Mouse (Mus musculus) heart, postnatal 25 days (tissue): ENCODE data around the gene Ppih. TPM values are rescaled to one million over a fixed set of nuclear protein-coding genes. Genes with fewer than 3 reads are reported as not detected.

Experiments
- DNase-seq: peaks from one replicate; pipeline ENCODE4 v3.0.0; 2022; ENCODE audit warnings: low spot score
- intact Hi-C: fragments of 180-260 bp; cut with DNase I; formaldehyde crosslinking; loops from one replicate; pipeline ENCODE4 v1.15.1; 2025
- total RNA-seq, 2 experiments: library from RNA; stranded (reverse); gene quantifications; 2 replicates each; pipeline ENCODE4 v1.2.3; 2021

Gene Ppih
- 10 to 100 TPM; 10.3 to 11.1 TPM for total RNA-seq

DNA sequence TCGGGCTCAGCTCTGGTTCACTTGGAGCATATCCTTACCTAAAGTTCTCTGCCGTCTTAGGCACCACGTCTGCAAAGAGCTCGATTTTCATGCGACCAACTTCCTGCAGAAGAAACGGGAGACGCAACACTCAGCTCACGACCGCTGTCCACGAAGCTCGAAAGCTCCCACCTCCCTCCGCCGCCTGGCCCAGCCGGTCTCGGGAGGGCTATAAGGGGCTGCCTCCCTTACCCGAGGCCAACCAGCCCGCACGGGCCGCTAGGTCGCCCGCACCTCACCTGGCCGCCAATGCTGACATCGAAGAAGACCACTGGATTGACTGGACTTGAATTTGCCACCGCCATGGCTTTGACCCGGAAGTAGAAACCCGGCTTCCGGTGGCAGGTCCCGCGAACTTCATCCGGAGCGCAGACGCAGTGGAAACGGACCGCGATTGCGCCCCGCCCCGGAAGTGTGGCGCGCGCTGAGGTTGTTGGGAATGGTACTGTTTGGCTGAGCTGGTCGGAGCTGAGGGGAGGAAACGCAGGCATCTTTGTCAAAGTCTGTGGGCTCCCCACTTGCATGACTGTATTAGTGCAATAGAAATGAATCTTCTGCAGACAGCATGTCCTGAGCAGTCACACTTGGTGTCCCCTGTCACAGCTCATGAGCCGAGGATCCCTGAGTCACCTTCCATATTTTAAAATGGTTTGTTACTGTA lies at the start of gene Ppih:
TSS of gene Ppih (minus strand) at position 416 of the 700 bp plus-strand sequence.
- DNase-seq, result peak; percentile 91
- intact Hi-C loops, result loop anchor here (1.0 to 10.0 kb wide), 4 partner anchors 26 to 215 kb away; partner anchors contain the start of genes Foxj3, Frg2f1, Ppcs and Ybx1

DNA sequence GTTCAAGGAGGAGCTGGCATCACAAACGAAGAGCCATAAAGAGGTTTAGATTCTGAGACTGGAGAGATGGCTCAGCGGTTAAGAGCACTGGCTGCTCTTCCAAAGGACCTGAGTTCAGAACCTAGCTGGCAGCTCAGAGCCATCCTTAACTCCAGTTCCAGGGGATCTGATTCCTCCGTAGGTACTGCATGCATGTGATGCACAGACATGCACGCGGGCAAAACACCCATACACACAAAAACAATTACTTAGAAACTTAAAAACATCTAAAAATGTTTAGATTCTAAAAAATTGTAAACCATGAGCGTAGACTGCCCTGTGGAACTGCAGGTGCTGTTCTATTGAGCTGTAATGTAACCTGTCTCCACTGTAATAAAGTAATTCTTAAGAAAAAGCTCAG lies 49.1 kb upstream of the Ppih start:
- DNase-seq, result no peak
- intact Hi-C loops, result no loop called here

DNA sequence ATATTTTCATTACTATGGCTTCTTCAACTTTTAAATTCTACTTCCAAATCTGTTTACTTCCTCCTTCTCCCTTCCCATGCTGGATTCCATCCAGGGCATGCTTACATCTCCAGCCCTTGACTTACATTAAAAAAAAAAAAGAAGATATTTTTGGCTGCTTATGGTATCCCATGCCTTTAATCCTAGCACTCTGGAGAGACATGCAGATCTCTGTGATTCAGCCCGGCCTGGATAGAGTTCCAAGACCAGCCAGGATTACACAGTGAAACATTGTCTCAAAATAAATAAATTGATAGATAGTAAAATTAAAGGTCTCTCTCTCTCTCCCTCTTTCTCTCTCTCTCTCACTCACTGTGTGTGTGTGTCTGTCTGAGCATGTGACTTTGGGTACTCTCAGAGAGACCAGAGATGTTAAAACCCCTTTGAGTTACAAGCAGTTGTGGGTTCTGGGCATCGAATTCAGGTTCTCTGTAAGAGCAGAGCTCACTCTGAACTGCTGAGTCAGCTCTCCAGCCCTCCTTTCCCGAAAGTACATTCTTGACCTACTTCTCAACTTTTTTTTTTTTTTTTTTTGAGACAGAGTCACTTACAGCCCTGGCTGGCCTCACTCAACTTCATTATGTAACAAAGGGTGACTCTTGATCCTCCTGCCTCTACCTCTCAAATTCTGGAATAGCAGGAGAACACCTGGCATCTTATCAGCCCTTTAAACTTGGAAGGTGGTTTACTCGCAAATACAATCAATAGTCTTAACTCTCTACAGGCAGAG lies 46.6 kb upstream of the Ppih start:
- no peak for DNase-seq
- intact Hi-C loops, result no loop called here

DNA sequence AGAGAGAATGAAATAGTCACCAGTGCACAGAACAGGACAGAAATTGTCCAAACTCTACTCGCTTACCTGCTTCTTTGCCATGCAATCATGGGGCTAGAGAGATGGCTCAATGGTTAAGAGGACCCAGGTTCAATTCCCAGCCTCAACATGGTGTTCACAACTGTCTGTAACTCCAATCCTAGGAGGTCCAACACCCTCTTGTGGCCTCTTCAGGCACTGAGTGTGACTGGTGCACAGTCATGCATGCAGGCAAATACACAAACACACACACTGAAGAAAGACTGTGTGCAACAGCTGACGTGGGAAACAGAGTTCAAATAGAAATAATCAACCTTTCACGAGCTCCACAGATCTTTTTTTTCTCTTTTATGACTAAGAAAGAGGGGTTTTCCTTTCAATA lies 41.9 kb upstream of the Ppih start:
- intact Hi-C loops, result no loop called here
- DNase-seq, result no peak

DNA sequence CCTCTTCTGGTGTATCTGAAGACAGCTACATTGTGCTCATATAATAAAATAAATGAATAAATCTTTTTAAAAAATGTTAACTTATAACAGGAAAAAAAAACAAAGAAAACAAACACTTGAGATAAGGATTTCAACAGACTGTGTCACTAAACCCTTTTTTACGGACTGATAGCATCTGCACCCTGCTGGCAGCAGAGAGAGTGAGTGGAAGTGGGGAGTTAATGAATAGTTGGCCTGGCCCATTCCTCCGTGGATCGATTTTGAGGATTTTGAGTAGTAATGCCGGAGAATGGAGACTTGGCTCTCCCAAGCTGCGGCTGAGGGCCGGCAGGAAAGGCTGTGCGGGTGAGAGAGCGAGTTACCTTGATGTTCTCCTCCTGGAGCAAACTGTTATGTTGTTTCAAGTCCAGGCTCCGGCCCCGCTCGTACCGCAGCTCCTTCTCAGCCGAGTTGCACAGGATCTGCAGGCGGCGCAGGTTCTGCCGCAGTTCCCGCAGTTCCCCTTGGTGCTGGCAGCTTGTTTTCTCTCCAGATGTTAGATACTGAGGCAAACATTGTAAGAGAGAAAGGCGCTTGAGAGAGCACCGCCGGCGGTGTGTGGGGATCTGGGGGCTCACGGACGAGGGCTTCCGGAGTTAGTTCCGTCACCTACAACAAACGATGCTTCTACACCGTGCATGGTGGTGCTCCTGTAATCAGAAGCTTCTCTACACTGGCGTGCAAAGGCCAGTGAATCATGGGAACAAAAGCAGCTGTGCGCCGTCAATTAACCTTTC lies 39.0 kb upstream of the Ppih start:
- intact Hi-C loops, result no loop called here

DNA sequence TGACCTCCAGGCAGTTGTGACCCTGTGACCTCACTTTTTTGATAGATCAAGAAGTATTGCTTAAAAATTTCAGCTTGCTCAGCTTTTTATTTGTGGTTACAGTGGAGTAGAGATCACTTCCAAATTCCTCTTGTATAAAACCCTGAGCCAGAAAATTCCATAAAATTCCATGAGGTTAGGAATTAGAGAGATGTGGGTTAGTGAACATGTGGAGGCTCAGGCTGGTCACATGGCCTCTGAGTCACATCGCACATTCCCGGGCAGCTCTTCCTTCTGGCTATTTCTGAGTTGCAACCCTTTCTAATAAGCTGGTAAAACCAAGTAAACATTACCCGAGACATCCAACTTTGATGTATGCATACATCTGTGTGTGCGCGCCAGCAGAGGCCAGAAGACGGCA lies 25.2 kb upstream of the Ppih start:
- DNase-seq, result no peak
- intact Hi-C loops, result no loop called here

More for the DNA sequence above, 39.0 kb upstream of the Ppih start:
- no peak for DNase-seq

DNA sequence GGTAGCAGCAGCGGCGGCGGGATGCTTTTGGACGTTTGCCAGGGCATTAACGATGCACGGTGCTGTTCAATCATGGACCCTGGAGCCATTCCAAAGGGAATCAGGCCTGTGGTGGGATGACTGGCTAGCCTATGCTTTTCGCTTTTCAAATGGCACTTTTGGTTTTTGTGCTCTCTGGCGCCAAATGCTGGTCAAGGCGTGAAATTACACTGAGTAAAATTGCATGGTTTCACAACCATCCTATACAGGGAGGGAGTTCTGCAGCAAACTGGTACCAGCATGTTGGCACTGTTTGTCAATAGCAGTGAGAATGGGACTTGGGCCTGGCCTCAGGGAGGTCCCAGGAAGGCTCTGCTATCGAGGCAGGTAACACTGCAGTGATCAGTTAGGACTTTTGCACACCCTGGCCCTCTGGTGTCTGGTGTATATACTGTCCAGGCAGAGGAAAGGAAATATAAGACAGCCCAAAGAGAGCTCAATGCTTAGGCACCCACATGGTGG lies 18.6 kb upstream of the Ppih start:
- intact Hi-C loops, result loop anchor here (2.0 kb wide), 1 partner anchor 92 kb away; no protein-coding TSS in a partner anchor
- no peak for DNase-seq

DNA sequence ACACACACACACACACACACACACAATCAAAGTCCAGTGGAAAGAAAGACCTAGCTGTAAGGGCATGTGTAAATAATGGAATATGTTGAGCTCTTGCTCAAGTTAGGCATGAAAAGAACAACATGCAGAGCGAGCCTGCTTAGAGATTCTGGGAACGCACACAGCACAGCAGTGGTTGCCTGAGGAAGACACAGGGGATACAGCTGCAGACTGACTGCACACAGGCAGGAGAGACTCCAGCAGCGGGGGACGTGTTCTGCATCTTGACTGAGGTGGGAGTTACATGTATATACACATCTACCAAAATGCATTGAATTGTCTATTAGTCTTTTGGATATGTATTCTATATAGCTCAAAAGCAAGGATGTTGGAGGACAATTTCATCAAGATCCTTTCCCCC lies 18.1 kb upstream of the Ppih start:
- intact Hi-C loops, result loop anchor here (2.0 kb wide), 1 partner anchor 92 kb away; no protein-coding TSS in a partner anchor
- DNase-seq, result no peak

DNA sequence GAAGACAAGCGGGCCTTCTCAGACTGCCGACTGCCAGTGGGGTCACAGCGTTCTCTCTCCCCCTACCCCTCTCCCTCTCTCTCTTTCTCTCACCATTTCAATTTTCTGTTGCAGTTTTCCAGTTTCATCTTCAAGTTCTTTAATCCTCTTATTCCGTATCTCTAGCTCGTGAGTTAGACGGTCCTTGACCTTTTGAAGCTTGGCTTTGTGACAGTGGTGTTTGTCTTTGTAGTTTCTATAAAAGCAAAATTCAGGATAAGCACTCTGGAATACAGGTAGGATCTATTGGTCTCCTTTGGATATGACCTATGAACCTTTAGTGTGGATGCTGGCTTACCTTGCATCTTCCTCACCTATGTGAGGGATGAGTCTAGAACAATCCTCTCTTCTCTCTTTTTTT lies 13.1 kb upstream of the Ppih start:
- no peak for DNase-seq
- intact Hi-C loops, result no loop called here

DNA sequence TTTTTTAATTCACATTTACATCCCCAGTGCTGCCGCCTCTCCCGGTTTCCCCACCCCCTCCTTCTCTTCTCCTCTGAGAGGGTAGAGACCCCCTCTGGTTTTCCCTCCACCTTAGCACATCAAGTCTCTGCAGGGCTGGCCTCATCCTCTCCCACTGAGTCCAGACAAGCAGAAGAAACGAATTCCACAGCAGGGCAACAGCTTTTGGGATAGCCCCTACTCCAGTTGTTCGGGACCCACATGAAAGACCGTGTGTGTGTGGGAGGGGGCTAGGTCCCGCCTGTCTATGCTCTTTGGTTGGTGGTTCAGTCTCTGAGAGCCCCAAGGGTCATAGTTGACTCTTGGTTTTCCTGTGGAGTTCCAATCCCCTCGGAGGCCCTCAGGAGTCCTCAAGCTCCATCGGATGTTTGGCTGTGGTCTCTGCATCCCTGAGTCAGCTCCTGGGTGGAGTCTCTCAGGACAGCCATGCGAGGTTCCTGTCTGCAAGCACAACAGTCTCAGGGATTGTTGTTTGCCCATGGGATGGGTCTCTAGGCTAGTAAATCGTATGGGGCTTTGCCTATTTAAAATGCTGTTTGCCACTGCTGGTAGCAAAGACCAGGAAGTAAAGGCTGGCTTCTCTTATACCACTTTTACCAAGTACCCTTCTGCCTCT lies 677 bp upstream of the Ppih start:
- intact Hi-C loops, result loop anchor here (1.0 to 10.0 kb wide), 4 partner anchors 27 to 214 kb away; partner anchors contain the start of genes Foxj3, Frg2f1, Ppcs and Ybx1
- DNase-seq, result no peak

DNA sequence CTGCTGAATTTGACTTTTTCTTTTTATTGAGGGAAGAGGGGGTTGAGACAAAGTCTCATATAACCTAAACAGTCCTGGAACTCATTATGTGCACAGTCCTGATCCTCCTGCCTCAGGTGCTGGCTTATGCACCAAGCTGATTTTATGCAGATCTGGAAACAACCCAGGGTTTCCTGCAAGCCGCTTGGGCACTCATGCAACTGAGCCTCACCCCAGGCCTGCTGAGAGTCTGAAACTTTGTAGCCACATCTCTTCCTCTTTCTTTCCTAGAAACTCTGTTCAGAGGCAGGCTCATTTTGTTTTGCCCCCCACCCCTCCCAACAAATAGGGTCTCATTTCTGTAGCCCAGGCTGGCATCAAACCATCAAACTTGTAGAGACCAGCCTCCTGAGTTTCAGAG lies 6.6 kb downstream of the Ppih start:
- no peak for DNase-seq
- intact Hi-C loops, result no loop called here

DNA sequence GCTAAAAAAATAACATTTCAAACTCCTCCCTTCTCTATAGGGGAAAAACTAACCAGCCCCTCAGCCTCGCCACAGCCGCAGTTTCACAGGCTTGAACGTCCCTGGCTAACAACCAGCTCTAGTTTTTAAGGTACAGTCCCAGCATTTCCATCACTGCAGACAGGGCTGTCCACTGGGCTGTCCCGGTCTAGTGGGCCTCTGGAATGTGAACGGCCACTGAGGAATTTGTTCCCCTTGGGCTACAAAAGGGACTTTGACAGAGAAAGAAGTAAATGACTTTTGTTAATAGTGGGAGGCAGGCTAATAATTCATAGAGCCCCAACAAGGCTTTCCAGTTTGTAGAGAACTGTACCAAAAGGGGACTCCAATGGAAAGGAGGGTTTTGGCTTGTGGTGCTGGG lies 14.9 kb downstream of the Ppih start:
- intact Hi-C loops, result no loop called here
- DNase-seq, result no peak

DNA sequence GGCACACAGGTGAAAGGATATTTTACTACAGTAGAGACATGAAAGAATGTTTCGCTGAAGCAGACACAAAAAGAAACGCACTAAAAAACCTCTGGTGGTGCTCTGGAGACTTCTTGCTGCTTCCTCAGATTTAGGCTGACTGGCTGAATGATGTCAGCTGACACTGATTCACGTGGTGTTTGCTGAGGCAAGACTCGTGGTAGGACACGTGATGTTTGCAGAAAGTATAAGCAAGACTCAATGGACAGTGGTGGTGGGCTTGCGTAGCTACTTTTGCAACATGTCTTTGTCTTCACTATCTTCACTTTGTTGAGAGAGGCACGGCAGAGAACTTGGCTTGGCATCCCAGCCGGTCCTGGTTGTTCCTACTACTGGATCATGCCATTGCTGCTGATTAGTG lies 17.1 kb downstream of the Ppih start:
- intact Hi-C loops, result no loop called here
- DNase-seq, result no peak

DNA sequence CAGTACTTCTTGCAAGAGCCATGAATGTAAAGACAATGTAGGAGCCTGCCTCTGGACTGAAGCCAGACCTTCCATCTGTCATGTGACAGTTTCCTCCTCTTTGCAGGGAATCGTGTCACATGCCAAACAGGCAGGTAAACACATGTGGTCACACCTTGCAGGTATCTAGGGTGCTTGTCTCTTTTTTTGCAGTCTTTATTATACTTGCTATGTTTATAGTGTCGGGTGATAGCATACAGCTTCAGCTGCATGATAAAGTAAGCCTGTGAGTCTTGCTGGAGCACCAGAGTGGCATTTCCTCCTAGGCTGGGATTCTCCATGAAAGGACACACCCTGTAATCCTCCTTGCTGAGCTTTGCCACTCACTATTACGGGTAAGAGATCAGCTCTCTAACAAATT lies 18.6 kb downstream of the Ppih start:
- intact Hi-C loops, result loop anchor here (2.0 kb wide), 1 partner anchor 17 kb away; no protein-coding TSS in a partner anchor
- DNase-seq, result no peak

DNA sequence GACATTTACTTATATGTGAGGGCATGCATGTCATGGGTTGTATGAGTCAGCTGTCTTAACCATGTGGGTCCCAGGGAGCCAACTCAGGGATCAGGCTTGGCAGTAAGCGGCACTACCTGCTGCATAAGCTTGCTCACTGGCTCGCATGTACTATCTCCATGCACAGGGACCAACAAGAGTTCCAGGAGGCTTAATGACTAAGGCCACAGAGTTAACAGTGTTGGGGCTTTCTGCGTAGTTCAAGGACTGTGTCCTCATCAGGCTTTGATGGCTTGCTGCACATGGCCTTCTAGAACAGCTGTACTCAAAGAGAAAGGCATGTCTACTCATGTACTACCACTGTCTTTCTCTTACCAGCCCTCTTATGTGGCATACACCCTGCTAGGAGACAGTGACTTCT lies 19.6 kb downstream of the Ppih start:
- no peak for DNase-seq
- intact Hi-C loops, result loop anchor here (2.0 kb wide), 1 partner anchor 18 kb away; no protein-coding TSS in a partner anchor

DNA sequence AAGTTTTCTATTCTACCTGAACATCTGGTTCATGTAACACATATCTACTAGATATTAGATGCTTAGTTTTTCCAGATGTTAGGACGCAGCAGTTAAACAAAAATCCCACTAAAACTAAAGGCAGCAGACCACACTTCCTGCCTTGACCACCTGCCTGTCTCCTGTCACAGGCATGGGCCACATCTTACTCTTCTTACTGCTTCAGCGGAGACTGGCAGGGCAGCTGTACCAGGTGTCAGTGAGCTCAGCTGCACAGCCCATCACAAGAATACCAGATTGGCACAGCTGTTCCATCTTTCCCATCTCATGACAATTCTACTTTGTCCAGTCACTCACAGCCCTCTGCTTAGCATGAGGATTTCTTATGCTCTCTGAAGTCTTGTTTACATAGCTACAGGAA lies 23.0 kb downstream of the Ppih start:
- intact Hi-C loops, result loop anchor here (5.0 kb wide), 1 partner anchor 125 kb away; the partner anchor contains the start of genes Ppcs and Zmynd12

DNA sequence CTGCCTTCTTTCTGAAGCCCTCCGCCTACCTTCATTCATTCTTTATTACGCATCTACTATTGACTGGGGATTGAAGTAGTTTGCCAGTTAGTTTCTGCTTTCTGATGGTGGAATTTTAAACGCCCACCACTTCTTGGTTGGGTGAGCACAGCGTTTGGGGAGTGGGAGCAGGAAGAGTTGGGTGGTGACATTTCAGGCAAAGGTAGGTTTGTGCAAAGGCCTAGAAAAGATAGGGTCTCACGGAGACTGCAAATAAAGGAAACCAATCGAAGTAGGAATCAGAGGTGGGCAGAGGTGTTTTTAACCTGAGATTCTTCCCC lies 25.3 kb downstream of the Ppih start:
- intact Hi-C loops, result loop anchor here (5.0 kb wide), 1 partner anchor 127 kb away; the partner anchor contains the start of genes Ppcs and Zmynd12
- no peak for DNase-seq

More for the DNA sequence above, 23.0 kb downstream of the Ppih start:
- no peak for DNase-seq

DNA sequence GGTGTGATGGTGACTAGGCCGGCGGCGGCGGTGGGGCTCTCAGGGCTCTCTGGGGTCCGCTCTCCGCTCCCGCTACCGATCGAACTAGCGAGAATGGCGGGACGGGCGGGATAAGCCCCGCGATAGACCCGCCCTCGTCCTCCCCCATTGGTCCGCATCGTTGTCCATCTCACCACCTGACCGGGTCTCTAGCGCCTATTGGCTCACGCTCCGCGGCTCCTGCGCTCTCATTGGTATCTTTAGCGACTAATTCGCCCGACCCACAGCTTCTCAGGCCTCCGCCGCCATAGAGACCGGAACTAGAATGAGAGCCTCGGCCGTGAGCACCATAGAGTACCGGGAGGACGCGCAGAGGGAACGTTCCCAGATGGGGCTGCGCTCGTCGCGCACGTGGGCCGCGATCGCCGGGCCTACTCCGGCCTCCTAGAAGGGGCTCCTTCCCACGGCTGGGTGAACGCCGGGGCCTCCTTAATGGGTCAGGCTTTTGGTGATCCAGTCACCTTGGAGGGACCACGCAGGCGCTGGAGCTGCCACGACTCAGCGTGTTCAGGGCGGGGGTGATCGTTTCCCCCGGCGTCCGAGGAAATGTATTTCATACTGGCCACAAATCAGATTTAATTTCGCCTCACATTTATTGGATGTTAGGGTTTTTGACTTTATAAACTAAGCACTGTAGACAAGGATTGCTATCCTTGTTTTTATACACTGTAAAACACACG lies 25.8 kb downstream of the Ppih start, which contains the start of gene Ybx1:
TSS of gene Ybx1 (minus strand) at position 190 of the 719 bp plus-strand sequence.
- intact Hi-C loops, result loop anchor here (1.0 to 5.0 kb wide), 2 partner anchors 26 to 128 kb away; partner anchors contain the start of genes Ppcs, Ppih and Zmynd12
- DNase-seq, result peak; percentile 99
